ENCODE assay signal across 8 mouse cellular contexts in genomic region chr9:63377270-63378142, GRCm38 (mm10). TPM values are rescaled to one million over a fixed set of nuclear protein-coding genes. Genes with fewer than 3 reads are reported as not detected.
DNase-seq lines count a peak whose midpoint lies in the region; ATAC-seq lines count a peak whose summit lies in the region.

TSS of gene Map2k5 (minus strand) at chr9:63377902.

- peak; percentile 93 to 98 for DNase-seq in adrenal gland, adult (ENCODE audit: inconsistent age in 2 of 2, low spot score in 1 of 2)
- DNase-seq in embryo, embryonic 10.5 days (ENCODE audit: low spot score) = peak; percentile 91
- DNase-seq in gastrocnemius, postnatal 14 days = peak; percentile 90
- DNase-seq in intestine, embryonic 14.5 days (ENCODE audit: low spot score) = peak; percentile 90
- DNase-seq in left cerebral cortex, postnatal 14 days (ENCODE audit: low spot score in 2 of 2) = peak; percentile 90 to 91
- peak; percentile 81 for DNase-seq in mesoderm, embryonic 11.5 days (ENCODE audit: low read depth, low spot score)
- peak; percentile 84 to 85 for DNase-seq in right cerebral cortex, postnatal 36 days (ENCODE audit: low spot score in 2 of 2)
- peak; percentile 92 for DNase-seq in yolk sac, embryonic 10.5 days (ENCODE audit: low spot score)

- peak within 1 kb of the TSS; percentile 79 for H3K27ac ChIP-seq in intestine, embryonic 14.5 days (ENCODE audit: low read depth)

- no peaks in the 10 kb centered on the region for H3K9me3 ChIP-seq in intestine, embryonic 14.5 days (ENCODE audit: control insufficient read depth, low read length)

- peaks cover 5% of the 10 kb centered on the region; the same call in 1 of the 2 replicates for H3K36me3 ChIP-seq in intestine, embryonic 14.5 days (ENCODE audit: control insufficient read depth, insufficient read depth, low read length)

- ATAC-seq in intestine, embryonic 14.5 days (replicated peaks; ENCODE audit: low FRiP score, low TSS enrichment, low read depth) = peak; percentile 95

- peak within 1 kb of the TSS; percentile 63 for H3K4me2 ChIP-seq in intestine, embryonic 14.5 days (ENCODE audit: low read length)

- peak within 1 kb of the TSS; percentile 68 for H3K4me3 ChIP-seq in intestine, embryonic 14.5 days (ENCODE audit: low read depth, low read length)

- peak within 1 kb of the TSS; percentile 83 for H3K9ac ChIP-seq in intestine, embryonic 14.5 days (ENCODE audit: low read length)

- peaks cover 18% of the 10 kb centered on the region for H3K4me1 ChIP-seq in intestine, embryonic 14.5 days (replicated peaks; ENCODE audit: control insufficient read depth, insufficient read depth, low read length)

- intact Hi-C loops in gastrocnemius, postnatal 14 days (cut with DNase I; ENCODE audit: low total_unique reads) = no loop called here
- intact Hi-C loops in left cerebral cortex, postnatal 14 days (cut with DNase I) = no loop called here

- no peaks in the 10 kb centered on the region for H3K27me3 ChIP-seq in intestine, embryonic 14.5 days (replicated peaks; ENCODE audit: control insufficient read depth, insufficient read depth, low read length)

- 1% methylated on average over 58 of the region's 58 CpGs for WGBS in intestine, embryonic 14.5 days

RNA-seq across cellular contexts. Expression of gene Map2k5, which starts in this region (rescaled TPM):
- total RNA-seq in gastrocnemius, postnatal 14 days (2021) = 10 to 100 TPM; 14.4 to 15.0 TPM
- polyA plus RNA-seq in intestine, embryonic 14.5 days (2014; fragmentation: Nextera tagmentation; extraction: Ambion mirVana) = 30.8 and 31.2 TPM in 2 replicates
- 10 to 100 TPM; 30.8 to 31.2 TPM for total RNA-seq in left cerebral cortex, postnatal 14 days (2021)

Comparison
In these comparisons a context has a peak if more than half of its experiments do, and no peak if none do; other contexts are left out.
1. Peak in every context shown above with its lines: DNase-seq, ATAC-seq, H3K4me3 ChIP-seq and H3K27ac ChIP-seq.